Mouse (Mus musculus): ENCODE data around the gene Ap1g1. TPM values are rescaled to one million over a fixed set of nuclear protein-coding genes. Genes with fewer than 3 reads are reported as not detected.
A peak's percentile ranks its signal among the peaks of the same experiment; 100 is the strongest.

The Ap1g1 gene
- polyA plus RNA-seq (2015; fragmentation: Nextera tagmentation; extraction: Ambion mirVana): 53.7 and 55.0 TPM in 2 replicates

DNA sequence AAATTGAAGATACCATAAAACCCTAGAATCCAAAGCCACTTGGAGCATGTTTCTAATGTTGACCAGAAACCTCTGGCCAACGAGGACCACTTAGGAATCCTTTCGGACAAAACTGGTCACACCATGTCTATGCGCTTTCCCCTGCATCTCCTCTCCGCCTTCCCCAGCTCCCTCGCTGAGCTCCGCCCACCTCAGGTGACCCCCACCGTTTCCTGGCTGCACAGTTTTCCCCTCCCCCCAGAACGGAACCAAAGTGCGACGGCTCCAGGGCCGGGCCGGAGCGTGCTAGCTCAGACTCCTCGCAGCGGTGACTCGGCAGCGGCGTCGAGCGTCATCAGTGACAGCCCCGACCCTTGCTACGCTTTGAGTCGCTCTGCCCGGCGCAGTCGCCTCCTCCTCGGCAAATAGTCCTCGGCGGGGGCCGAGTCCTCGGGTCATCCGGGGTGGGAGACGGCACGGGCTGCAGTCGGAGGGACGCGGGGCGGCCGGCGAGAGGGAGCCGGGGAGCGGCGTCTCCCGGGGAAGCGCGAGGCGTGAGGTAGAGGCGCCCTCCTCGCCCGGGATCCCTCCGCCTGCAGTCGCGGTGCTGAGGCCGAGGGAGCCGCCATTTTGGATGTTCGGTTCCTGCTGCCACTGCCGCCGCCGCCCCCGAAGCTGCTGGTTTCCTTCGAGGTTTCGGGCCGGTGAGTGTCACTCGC, at the start of gene Ap1g1:
Gene Ap1g1 (plus strand): TSS at position 275 of the 698 bp plus-strand sequence.
- Histone ChIP-seq H3K4me2 (replicated peaks) (peak within 1 kb of the TSS; percentile 96), H3K9ac (replicated peaks) (peak within 1 kb of the TSS; percentile 94), H3K27ac (peak within 1 kb of the TSS; percentile 97), H3K36me3 (no peaks in the 10 kb centered on the region), H3K4me1 (replicated peaks) (peaks cover 22% of the 10 kb centered on the region), H3K27me3 (peaks cover 18% of the 10 kb centered on the region), H3K9me3 (no peaks in the 10 kb centered on the region), H3K4me3 (replicated peaks) (peak within 1 kb of the TSS; percentile 76)
- WGBS: under 1% methylated on average over 63 of the region's 64 CpGs
- peak; percentile 100 for ATAC-seq

DNA sequence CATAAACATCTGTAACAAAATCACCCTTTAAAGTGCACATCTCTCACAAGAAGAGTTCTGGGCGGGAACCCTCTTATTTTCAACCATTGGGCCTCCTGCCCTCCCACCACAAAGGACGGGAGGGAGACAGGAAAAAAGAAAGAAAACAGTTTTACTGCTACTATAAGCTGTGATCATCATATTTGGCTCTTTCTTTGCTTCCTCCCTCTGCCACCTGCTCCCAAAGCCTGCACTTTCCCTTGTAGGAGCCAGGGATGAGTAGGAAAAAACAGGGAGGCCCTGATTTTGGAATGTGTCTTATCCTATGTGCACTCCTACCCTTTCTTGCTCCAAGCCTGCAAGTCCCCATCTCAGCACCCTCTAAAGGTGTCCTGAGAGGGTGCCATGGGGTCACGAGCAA, 47.3 kb upstream of the Ap1g1 start:
- Histone ChIP-seq H3K9me3 (no peaks in the 10 kb centered on the region), H3K4me3 (replicated peaks) (no peak overlapping the region), H3K4me1 (replicated peaks) (peaks cover 8% of the 10 kb centered on the region), H3K4me2 (replicated peaks) (no peak overlapping the region), H3K27ac (no peak overlapping the region), H3K9ac (replicated peaks) (no peak overlapping the region), H3K27me3 (no peaks in the 10 kb centered on the region), H3K36me3 (peaks cover 81% of the 10 kb centered on the region)
- WGBS: 84% methylated on average over 3 of the region's 3 CpGs
- no peak for ATAC-seq

DNA sequence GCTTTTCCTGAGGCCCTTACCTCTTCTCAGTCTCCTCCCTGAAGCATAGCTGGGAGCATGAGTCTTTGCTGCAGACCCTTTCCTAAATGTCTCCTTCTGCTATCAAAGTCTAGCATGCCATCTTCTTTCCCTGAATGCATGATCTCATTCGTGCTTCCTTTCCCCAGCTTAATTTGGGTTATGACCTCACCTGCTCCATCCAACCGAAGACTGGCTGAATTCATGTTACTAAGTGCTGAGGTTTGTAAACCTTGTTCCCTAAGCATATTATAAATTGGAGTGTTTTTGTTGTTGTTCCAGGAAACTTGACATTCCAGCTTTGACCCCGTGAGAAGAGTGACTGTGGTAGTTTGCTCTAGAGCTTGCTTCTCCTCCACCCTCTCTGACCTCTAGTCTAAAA, 44.3 kb upstream of the Ap1g1 start:
- Histone ChIP-seq H3K9ac (replicated peaks) (no peak overlapping the region), H3K36me3 (peaks cover 56% of the 10 kb centered on the region), H3K9me3 (no peaks in the 10 kb centered on the region), H3K27ac (no peak overlapping the region), H3K4me2 (replicated peaks) (no peak overlapping the region), H3K27me3 (no peaks in the 10 kb centered on the region), H3K4me1 (replicated peaks) (peaks cover 19% of the 10 kb centered on the region), H3K4me3 (replicated peaks) (no peak overlapping the region)
- no peak for ATAC-seq
- 86% methylated on average over 3 of the region's 3 CpGs for WGBS

DNA sequence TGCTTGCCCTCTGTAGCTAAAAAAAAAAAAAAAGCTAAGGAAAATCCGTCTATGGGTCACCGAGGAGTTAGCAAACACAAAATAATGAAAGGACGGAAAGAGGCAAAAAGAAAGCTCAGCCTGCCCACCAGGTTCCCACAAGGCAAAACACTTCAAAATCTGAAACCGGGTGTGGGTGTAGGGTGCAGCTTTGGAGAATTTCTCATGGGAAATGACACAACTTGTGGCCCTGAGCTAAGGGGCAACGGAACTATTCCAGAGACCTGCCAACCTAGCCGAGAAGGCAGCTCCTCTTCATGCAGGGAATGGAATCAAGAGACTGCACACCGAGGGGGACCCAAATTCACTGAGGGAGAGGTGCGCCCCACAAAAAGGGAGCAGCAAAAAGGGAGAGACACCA, 41.5 kb upstream of the Ap1g1 start:
- H3K27me3 ChIP-seq: no peaks in the 10 kb centered on the region
- H3K27ac ChIP-seq: 0 out of 2 replicates have a peak overlapping the region, but pooled peaks have one; percentile 58
- H3K36me3 ChIP-seq: peaks cover 29% of the 10 kb centered on the region
- peak overlapping the region; percentile 98 for H3K4me2 ChIP-seq (replicated peaks)
- H3K9me3 ChIP-seq: no peaks in the 10 kb centered on the region
- ATAC-seq: no peak
- H3K4me1 ChIP-seq (replicated peaks): peaks cover 19% of the 10 kb centered on the region
- WGBS: 8% methylated on average over 8 of the region's 8 CpGs
- peak overlapping the region; percentile 98 for H3K9ac ChIP-seq (replicated peaks)
- peak overlapping the region; percentile 99 for H3K4me3 ChIP-seq (replicated peaks)

DNA sequence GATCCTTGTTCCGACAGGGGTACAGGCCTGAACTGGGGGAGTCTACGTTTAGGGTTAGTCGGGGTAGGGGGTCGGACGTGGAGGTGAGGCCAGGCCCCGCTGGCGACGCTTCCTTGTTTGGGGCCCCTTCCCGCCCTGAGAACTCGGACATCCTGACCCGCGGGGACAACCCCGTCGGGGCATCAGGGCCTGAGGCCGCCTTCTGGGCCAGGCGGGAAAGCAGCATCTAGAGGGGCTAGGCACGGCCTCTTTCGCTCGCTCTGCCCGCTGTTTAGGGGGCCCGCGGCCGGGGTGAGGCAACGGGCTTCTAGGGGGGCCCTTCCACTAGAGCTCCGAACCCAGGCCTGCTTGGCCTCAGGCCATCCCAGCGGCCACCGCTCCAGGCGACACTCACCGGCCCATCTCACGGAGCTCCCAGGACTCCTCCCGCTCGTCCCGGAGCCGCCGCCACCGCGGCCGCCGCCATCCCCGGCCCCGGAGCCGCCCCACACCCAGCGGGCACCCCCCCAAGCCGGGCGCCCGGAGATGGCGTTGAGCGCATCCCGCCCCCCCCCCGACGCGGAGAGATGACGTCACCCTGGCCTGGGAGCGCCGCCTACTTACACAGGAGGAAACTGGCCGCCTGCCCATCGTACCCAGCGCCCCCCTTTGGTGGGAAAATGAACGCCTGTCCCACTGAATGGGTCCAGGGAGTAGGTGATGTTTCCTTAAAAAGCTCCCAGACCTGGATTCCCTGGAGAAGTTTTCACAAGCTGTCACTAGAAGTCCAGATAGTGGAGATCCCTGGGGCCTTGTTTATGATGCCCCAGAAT, 40.9 kb upstream of the Ap1g1 start, which contains the start of gene Atxn1l:
Gene Atxn1l (minus strand): TSS at position 503 of the 812 bp plus-strand sequence.
- peak within 1 kb of the TSS; percentile 99 for H3K4me3 ChIP-seq (replicated peaks)
- WGBS: under 1% methylated on average over 56 of the region's 59 CpGs
- ATAC-seq: peak; percentile 94

DNA sequence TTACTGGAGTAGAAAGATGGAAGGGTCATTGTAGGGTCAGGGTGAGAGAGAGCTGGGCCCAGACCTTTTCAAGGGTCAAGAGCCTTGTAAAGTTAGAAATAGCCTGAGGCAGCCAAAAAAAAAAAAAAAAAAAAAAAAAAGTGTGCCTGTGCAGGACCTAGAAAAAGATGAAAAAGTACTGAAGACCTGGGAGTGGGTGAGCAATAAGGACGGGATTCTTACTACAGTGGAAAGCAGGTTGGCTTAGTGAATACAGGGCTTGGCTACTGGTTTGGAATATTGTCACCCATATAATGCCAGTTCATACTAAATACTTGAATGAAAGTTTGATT, 40.3 kb upstream of the Ap1g1 start:
- Histone ChIP-seq H3K36me3 (peaks cover 17% of the 10 kb centered on the region), H3K27ac (no peak overlapping the region), H3K4me1 (replicated peaks) (peaks cover 19% of the 10 kb centered on the region), H3K4me2 (replicated peaks) (peak overlapping the region; percentile 98), H3K9me3 (no peaks in the 10 kb centered on the region), H3K4me3 (replicated peaks) (peak overlapping the region; percentile 99), H3K9ac (replicated peaks) (no peak overlapping the region; the same call in 1 of the 2 replicates), H3K27me3 (no peaks in the 10 kb centered on the region)
- ATAC-seq: peak; percentile 48
- WGBS: 85% methylated on average over 1 of the region's 1 CpGs

More for the DNA sequence above, 40.9 kb upstream of the Ap1g1 start, which contains the start of gene Atxn1l:
- H3K4me1 ChIP-seq (replicated peaks): peaks cover 19% of the 10 kb centered on the region
- peak within 1 kb of the TSS; percentile 98 for H3K9ac ChIP-seq (replicated peaks)
- no peaks in the 10 kb centered on the region for H3K9me3 ChIP-seq
- peak within 1 kb of the TSS; percentile 98 for H3K4me2 ChIP-seq (replicated peaks)
- peaks cover 23% of the 10 kb centered on the region for H3K36me3 ChIP-seq
- H3K27me3 ChIP-seq: no peaks in the 10 kb centered on the region
- peak within 1 kb of the TSS; percentile 58; the same call in 1 of the 2 replicates for H3K27ac ChIP-seq

DNA sequence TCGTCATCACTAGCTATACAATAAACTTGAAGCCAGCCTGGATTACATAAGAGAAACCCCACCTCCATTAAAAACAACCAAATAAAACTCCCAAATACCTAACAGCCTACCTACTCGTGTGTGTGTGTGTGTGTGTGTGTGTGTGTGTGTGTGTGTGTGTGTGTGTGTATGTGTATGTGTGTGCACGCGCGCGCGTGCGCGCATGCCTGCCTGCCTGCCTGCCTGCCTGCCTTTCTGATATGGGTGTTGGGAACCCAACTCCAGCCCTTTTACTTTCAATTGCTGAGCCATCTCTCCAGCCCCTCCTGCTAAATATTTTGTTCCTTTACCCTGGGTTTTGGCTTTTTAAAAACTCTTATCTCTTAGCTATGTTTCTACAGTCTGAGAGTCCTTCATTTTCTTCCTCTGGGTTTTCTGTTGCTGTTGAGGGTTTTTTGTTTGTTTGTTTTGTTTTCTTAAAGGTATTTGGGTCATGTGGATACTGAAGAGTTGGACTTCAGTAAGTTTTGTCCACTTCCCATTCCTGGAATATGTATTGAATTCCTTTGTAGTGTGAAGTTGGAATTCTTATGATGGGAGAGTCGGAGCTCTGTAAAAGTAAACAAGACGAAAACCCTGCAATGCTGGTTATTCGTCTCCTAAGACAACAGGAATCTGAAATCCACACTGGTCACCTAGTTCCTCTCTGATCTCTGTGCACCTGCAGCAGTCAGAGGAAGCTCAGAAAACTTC, 30.7 kb upstream of the Ap1g1 start:
- H3K27ac ChIP-seq: no peak overlapping the region
- H3K9me3 ChIP-seq: no peaks in the 10 kb centered on the region
- H3K9ac ChIP-seq (replicated peaks): no peak overlapping the region
- no peak overlapping the region for H3K4me3 ChIP-seq (replicated peaks)
- no peaks in the 10 kb centered on the region for H3K27me3 ChIP-seq
- WGBS: 83% methylated on average over 5 of the region's 12 CpGs
- H3K36me3 ChIP-seq: no peaks in the 10 kb centered on the region
- H3K4me2 ChIP-seq (replicated peaks): no peak overlapping the region
- ATAC-seq: no peak
- H3K4me1 ChIP-seq (replicated peaks): no peaks in the 10 kb centered on the region

DNA sequence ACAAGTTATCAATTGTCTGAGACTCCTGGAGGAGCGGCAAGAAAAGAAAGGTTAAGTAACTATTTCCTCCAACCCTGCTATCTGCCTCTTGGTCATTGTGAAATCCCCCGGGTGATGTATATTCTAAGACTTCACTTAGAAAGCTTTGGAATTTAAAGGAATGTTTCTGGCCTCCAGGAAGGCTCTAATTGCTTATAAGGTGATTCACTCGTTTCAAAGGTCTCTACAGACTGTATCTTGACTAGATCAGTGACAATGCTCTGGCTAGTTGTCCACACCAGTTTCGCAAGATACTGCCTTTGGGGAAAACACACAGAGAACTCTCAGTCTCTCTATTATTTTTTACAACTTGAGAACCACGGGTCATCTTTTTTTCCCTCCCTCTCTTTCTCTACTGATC, 28.1 kb upstream of the Ap1g1 start:
- 72% methylated on average over 5 of the region's 5 CpGs for WGBS
- ATAC-seq: no peak
- Histone ChIP-seq H3K36me3 (no peaks in the 10 kb centered on the region), H3K4me2 (replicated peaks) (no peak overlapping the region), H3K4me1 (replicated peaks) (no peaks in the 10 kb centered on the region), H3K27me3 (no peaks in the 10 kb centered on the region), H3K27ac (no peak overlapping the region), H3K9ac (replicated peaks) (no peak overlapping the region), H3K9me3 (no peaks in the 10 kb centered on the region), H3K4me3 (replicated peaks) (no peak overlapping the region)

DNA sequence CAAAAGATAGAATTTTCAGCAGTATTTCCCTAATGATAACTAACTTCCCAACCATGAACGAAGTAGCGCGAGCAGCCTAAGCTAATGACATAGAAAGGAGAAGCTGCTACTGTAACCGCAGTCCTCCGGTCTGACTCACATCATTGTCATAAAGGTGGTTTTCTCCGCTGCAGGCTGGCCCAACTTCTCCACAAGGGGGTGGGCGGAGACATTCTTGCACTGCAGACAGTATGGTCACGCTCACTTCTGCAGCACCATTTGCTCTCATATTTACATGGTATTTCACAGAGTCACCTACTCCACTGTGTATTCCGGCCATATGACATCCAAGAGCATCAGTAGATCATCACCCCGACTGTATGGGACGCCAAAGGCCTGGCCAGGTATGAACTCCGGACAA, 27.7 kb upstream of the Ap1g1 start:
- ATAC-seq: no peak
- no peak overlapping the region for H3K27ac ChIP-seq
- H3K27me3 ChIP-seq: no peaks in the 10 kb centered on the region
- H3K9me3 ChIP-seq: no peaks in the 10 kb centered on the region
- no peaks in the 10 kb centered on the region for H3K36me3 ChIP-seq
- no peaks in the 10 kb centered on the region for H3K4me1 ChIP-seq (replicated peaks)
- 80% methylated on average over 12 of the region's 12 CpGs for WGBS
- H3K9ac ChIP-seq (replicated peaks): no peak overlapping the region
- H3K4me3 ChIP-seq (replicated peaks): no peak overlapping the region
- H3K4me2 ChIP-seq (replicated peaks): no peak overlapping the region

DNA sequence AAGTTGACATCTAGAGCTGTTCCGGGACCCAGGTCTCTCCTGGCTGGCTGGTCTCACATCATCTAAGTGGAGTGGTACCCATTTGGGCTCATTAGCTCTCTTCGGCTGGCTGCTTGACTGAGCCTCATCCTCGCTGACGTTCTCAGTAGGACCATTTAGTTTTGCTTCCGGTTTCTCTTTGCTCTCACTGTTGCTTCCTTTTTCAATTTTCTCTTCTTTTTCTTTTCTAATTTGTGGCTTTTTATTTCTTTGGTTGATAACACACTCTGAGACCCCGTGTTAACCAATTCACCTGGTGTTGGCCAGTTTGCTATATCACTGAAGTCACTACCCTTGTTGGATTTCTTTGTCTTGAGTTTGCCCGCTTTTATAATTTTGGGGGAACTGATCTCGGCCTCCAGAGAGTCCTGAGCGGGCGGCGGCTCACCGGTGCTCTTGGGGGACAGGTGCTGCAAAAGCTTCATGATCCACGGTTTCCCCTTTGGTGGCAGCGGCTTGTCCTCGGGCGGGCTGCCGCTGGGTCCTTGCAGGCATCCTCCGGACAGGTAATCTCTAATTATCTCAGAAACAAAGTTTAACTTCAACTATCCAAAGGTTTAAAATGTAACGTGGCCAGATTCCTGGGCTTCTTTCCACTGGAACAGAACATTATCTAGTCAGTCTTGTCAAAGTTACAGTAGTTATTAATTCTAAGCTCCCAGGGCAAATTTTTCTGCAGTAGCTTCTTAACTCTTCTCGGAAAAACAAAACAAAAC, 26.4 kb upstream of the Ap1g1 start:
- Histone ChIP-seq H3K4me3 (replicated peaks) (no peak overlapping the region), H3K27me3 (no peaks in the 10 kb centered on the region), H3K36me3 (no peaks in the 10 kb centered on the region), H3K4me2 (replicated peaks) (no peak overlapping the region), H3K9ac (replicated peaks) (no peak overlapping the region), H3K27ac (no peak overlapping the region), H3K9me3 (no peaks in the 10 kb centered on the region), H3K4me1 (replicated peaks) (no peaks in the 10 kb centered on the region)
- no peak for ATAC-seq
- WGBS: 90% methylated on average over 20 of the region's 20 CpGs

DNA sequence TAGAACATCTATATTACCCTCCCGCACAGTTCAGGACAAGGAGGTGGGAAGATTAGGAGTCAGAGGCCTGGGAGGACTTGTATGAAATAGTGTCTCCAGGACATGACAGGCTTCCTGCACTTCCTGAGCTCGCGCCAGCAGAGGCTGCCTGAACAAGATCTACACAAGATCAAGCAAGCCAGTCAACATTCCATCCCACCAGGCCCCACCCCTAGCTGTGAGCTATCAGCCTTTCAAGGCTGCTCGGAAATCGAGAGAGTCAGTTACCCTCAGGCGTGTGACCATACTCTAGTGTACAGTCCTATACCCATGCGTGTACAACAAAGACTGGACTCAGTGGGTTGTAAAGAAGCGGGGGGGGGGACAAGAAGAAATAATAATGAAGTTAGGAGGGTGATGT, 23.7 kb upstream of the Ap1g1 start:
- H3K27ac ChIP-seq: no peak overlapping the region
- H3K4me2 ChIP-seq (replicated peaks): no peak overlapping the region
- H3K27me3 ChIP-seq: no peaks in the 10 kb centered on the region
- H3K4me3 ChIP-seq (replicated peaks): no peak overlapping the region
- H3K36me3 ChIP-seq: no peaks in the 10 kb centered on the region
- WGBS: 91% methylated on average over 8 of the region's 8 CpGs
- no peaks in the 10 kb centered on the region for H3K4me1 ChIP-seq (replicated peaks)
- no peak overlapping the region for H3K9ac ChIP-seq (replicated peaks)
- no peaks in the 10 kb centered on the region for H3K9me3 ChIP-seq
- no peak for ATAC-seq

Data from midbrain, embryonic 13.5 days (tissue).